Mouse (Mus musculus) Patski (cell line): ENCODE results near the gene Ttc28. TPM values are rescaled to one million over a fixed set of nuclear protein-coding genes. Genes with fewer than 3 reads are reported as not detected.
A peak's percentile ranks its signal among the peaks of the same experiment; 100 is the strongest.

ENCODE experiments used
- ATAC-seq: fragments of 100-300 bp; one replicate; pipeline ENCODE4 v1.8.0; 2021
- CTCF ChIA-PET: fragments of 350-600 bp; sonication (Branson Sonifier 250); formaldehyde crosslinking; loops from one replicate; lab custom pipeline; 2022; ENCODE audit warnings: inconsistent platforms; lab: Charles Lee
- POLR2A ChIA-PET: fragments of 350-600 bp; sonication (Branson Sonifier 250); formaldehyde crosslinking; loops from one replicate; lab custom pipeline; 2022; ENCODE audit warnings: antibody characterized with exemption, inconsistent platforms; lab: Charles Lee
- DNase-seq: peaks from one replicate; pipeline ENCODE4 v3.0.0-alpha.2; 2011; ENCODE audit warnings: low read depth, low spot score
- H3K27me3 ChIP-seq: fragments of 371-371 bp; one replicate; pipeline ENCODE4 v1.5.1; 2021
- CTCF ChIP-seq: fragments of 100-300 bp; IDR thresholded peaks from one replicate; pipeline ENCODE4 v1.5.1; 2021
- in situ Hi-C: fragments of 300-500 bp; cut with MboI; formaldehyde crosslinking; loops from 3 replicates; pipeline ENCODE4 v1.11.1; 2018; ENCODE audit warnings: low pct_unique_long_range_greater_than_20kb, mixed read lengths
- polyA plus RNA-seq: library from polyadenylated mRNA; unstranded; gene quantifications from one replicate; pipeline ENCODE4 v1.2.3, GENCODE M21; 2021

Ttc28 gene
- polyA plus RNA-seq, 1 experiment from 2014 or later = 9.0 TPM

DNA sequence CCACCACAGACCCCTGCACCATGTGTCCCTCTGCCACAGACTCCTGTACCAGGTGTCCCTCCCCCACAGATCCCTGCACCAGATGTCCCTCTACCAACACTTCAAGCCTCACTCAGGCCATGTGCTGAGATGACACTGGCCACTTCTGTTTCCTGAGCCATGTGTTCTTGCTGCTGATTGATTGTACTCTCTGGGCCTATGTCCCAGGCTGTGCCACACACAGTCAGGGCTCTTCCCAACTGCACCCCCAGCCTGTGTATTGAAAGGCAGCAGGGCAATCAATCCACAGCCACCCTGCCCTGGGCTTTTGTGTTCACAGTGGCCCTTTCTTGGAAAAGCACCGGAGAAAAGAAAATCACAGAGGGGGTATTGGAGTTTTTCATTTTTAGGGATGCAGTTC, 352.2 kb downstream of the Ttc28 start:
- no peaks in the 10 kb centered on the region for H3K27me3 ChIP-seq
- TF ChIP-seq CTCF = no peak
- ChIA-PET POLR2A (no interaction called here), CTCF (no interaction called here)
- DNase-seq (no peak), ATAC-seq (no peak)
- in situ Hi-C loops = no loop called here

DNA sequence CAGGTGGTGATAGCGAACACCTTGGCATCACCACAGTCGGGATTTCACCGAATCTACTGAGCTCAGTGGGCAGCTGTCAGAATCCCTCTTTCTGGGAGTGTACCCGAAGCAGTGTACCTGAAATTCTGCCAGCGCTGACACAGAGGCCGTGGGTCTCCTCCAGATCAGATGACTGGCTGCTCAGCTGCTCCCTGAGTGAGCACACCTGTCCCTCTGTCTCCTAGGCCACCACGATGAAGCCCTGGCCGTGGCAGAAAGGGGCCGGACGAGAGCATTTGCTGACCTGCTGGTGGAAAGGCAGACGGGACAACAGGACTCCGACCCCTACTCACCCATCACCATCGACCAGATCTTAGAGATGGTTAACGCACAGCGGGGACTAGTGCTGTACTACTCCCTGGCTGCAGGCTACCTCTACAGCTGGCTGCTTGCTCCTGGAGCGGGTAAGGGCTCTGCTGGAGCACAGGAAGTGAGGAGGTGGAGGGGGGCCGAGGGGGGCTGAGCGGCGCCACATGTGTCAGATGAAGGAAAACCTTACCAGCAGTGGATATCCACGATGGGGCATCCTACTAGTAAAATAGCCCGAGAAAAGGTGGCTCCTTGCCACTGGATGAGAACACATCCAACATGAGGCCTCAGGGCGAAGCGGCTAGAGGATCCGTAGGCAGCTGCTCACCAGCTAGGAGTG, 353.6 kb downstream of the Ttc28 start:
- in situ Hi-C loops = no loop called here
- TF ChIP-seq CTCF = no peak
- POLR2A ChIA-PET = no interaction called here
- DNase-seq (no peak), ATAC-seq (no peak)
- CTCF ChIA-PET = no interaction called here
- no peaks in the 10 kb centered on the region for H3K27me3 ChIP-seq

DNA sequence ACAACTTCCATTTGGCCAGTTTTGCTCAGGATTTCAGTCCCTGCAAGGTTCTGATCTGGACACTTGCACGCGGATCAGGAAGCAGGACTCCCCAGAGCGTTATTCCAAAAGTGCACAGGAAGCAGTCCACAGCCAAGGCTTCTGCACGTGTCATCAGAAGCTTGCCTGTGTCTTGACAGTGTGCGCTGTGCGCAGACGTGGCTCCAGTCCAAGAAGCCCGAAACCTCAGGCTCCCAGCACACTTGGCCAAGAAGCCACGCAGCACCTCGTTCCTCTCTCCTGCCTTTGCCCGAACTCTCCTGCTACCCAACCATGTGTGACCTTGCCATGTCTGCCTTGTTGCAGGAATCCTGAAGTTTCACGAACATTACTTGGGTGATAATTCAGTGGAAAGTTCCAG, 355.5 kb downstream of the Ttc28 start:
- ATAC-seq = no peak
- DNase-seq = no peak
- TF ChIP-seq CTCF = no peak
- ChIA-PET CTCF (interaction anchor here (0.9 to 1.0 kb wide), 2 partner anchors 12 to 26 kb away, joined by 4 read pairs; no protein-coding TSS in a partner anchor), POLR2A (no interaction called here)
- in situ Hi-C loops = no loop called here
- no peaks in the 10 kb centered on the region for H3K27me3 ChIP-seq

DNA sequence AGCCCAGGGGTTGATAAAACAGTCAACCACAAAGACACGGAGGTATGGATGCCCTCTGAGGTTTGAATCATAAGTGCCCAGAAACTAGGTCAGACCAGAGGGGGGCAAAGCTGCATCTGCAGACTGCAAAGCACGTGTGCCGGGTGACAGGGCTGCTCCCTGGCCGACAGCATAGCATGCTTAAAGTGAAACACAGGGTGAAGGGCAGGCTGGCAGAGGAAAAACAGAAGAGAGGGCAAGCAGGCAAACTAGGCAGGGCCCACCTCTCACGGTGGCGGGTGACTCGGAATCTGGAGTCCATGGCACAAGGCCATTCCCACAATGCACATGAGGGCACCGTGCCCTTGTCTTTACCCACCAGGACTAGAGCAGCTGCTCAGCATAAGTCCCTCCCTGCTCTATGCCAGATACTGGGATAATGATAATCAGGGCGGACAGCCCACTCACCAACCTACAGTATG, 357.6 kb downstream of the Ttc28 start:
- no peak for TF ChIP-seq CTCF
- no peaks in the 10 kb centered on the region for H3K27me3 ChIP-seq
- ChIA-PET POLR2A (no interaction called here), CTCF (interaction anchor here (1.4 kb wide), 1 partner anchor 30 kb away, joined by 4 read pairs; no protein-coding TSS in a partner anchor)
- peak; percentile 67 for ATAC-seq
- no peak for DNase-seq
- in situ Hi-C loops = no loop called here

DNA sequence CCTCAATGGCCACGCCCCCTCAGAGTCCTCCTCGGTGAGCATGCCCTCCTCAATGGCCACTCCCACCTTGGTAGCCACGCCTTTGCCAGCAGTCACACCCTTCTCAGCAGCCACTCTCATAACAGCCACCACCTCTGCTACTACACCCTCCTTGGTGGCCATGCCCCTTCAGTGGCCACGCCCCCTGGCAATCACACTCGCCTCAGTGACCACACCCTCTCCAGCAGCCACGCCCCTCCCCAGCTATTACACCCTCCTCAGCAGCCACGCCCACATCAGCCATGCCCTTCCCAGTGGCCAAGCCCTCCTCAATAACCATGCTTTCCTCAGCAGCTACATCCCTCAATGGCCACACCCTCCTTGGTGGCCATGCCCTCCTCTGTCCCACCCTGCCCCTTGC, 359.6 kb downstream of the Ttc28 start:
- ATAC-seq (no peak), DNase-seq (no peak)
- TF ChIP-seq CTCF = no peak
- in situ Hi-C loops = no loop called here
- no peaks in the 10 kb centered on the region for H3K27me3 ChIP-seq
- POLR2A ChIA-PET = no interaction called here
- CTCF ChIA-PET = no interaction called here

DNA sequence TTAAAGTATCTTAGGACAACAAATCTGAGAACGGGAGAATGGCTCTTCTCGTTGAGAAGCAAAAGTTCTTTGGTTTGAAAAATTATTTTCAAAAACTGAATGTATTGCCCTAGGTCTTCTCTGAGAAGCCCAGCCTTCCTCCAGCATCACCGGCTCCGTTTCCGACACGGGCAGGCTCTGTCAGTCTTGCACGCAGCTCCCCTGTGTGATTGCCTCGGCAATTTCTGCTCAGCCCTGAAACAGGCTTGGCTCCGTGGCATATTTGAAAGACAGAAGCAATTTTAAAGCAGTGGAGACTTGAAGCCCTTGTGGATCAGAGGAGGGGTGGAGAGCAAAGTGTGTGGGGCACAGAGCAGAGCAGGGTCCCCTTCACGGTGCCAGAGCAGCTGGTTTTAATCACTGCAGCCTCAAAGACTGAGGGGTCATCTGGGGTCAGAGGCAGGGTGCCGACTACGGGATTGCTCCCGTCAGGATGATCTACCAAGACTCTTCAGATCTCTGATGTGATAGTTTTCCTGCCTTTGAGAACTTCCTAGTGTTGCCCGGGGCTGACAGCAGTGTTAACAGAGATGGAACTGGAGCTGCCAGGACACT, 363.9 kb downstream of the Ttc28 start:
- POLR2A ChIA-PET = no interaction called here
- in situ Hi-C loops = no loop called here
- DNase-seq (no peak), ATAC-seq (no peak)
- TF ChIP-seq CTCF = no peak
- CTCF ChIA-PET = interaction anchor here (1.3 kb wide), 1 partner anchor 14 kb away, joined by 3 read pairs; no protein-coding TSS in a partner anchor
- no peaks in the 10 kb centered on the region for H3K27me3 ChIP-seq

DNA sequence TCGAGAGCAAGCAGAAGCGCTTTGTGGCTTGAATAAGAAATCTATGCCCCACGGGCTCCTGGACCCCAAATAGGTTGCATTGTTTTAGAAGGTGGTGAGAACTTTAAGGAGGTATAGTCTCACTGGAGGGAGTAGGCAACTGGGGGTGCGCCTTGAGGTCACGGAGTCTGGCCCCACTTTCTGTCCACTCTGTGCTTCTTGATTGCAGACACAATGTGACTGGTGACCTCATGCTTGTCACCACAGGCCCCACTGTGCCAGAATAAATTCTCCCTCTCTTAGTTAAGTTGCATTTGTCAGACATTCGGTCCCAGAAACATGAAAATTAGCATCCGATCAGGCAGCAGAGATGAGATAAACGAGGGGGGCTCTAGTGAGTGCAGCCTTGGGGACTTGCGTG, 364.5 kb downstream of the Ttc28 start:
- ChIA-PET POLR2A (no interaction called here), CTCF (interaction anchor here (1.3 kb wide), 1 partner anchor 13 kb away, joined by 3 read pairs; no protein-coding TSS in a partner anchor)
- no peak for TF ChIP-seq CTCF
- in situ Hi-C loops = no loop called here
- DNase-seq (no peak), ATAC-seq (no peak)
- no peaks in the 10 kb centered on the region for H3K27me3 ChIP-seq

DNA sequence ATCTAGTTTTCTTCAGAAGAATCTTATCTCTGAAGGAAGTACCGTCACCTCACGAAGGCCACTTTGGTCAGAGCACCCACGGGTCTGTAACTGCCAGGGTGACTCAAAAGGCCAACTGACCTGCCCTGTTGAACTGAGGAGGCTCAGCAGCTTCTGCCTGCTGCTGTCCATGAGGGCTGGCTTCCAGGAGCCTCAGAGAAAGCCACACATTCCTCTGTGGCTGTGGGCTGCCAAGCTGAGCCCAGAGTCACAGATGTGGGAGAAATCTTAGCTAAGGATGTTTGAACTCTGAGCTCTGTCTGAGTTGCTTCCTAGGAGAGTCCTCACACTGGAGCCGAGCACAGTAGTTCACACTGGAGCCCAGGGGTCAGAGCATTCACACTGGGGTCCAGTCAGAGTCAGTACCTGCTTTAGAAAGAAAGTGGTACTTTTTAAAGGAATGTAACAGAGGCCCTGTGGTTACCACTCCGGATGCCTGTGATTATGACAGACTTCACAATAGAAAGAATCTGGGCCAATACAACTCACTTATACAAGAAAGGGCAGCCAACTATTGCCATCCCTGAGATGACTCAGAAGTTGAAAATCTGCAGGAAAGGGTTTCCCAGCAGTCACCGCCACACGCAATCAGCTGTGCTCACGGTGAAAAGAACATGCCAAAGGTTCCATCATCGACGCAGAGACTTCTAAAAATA, 368.1 kb downstream of the Ttc28 start:
- ChIA-PET POLR2A (interaction anchor here (0.7 to 1.5 kb wide), 2 partner anchors 9 to 250 kb away, joined by 3 read pairs; no protein-coding TSS in a partner anchor), CTCF (interaction anchor here (0.7 to 2.1 kb wide), 6 partner anchors 9 to 39 kb away, joined by 3 to 6 read pairs (median 4); no protein-coding TSS in a partner anchor)
- ATAC-seq (peak; percentile 90), DNase-seq (peak; percentile 90)
- H3K27me3 ChIP-seq = no peaks in the 10 kb centered on the region
- in situ Hi-C loops = no loop called here
- no peak for TF ChIP-seq CTCF

DNA sequence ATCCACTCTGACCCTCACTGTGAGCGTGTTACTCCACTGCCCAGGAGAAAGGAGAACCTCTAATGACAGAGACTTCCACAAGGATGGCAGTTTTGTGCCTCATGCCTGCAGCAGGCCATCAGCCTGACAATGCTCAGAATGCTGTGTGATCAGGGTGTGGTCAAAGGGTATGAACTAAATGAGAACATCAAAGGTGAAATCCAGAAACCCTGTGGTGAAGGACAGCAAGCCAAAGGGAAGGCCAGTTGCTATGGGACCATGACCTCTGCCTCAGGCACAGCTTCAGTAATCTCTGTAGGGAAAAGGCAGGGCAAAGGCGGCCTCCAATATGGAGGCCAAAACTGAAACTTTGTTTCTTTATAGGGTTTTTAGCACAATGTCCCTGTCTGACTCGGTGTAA, 372.5 kb downstream of the Ttc28 start:
- in situ Hi-C loops = loop anchor here (5.0 kb wide), 2 partner anchors 45 to 135 kb away; no protein-coding TSS in a partner anchor
- no peak for ATAC-seq
- CTCF ChIA-PET = interaction anchor here (6.7 kb wide), 1 partner anchor 44 kb away, joined by 34 read pairs; no protein-coding TSS in a partner anchor
- no peaks in the 10 kb centered on the region for H3K27me3 ChIP-seq
- DNase-seq = no peak
- POLR2A ChIA-PET = no interaction called here
- TF ChIP-seq CTCF = no peak

DNA sequence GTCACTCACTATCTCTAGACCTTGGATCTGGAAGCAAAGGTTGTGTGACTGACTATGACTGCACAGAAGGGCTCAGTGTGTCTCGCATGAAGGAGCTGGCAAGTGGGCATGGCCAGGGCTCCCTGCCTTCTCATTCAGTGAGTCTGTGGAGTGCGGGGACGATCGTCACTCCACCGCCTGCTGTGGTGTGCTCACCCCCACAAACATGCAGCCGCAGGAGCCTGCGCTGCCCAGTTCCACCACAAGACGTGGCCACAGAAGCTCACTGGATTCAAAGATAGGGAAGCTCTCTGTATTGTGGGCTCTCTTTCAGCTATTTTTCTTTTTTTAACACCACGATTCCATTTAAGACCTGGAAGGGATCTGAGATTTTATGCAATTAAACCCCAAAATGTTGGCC, 374.8 kb downstream of the Ttc28 start:
- ChIA-PET POLR2A (no interaction called here), CTCF (interaction anchor here (6.7 kb wide), 1 partner anchor 46 kb away, joined by 34 read pairs; no protein-coding TSS in a partner anchor)
- ATAC-seq (peak; percentile 11), DNase-seq (no peak)
- no peak for TF ChIP-seq CTCF
- H3K27me3 ChIP-seq = no peaks in the 10 kb centered on the region
- in situ Hi-C loops = loop anchor here (5.0 kb wide), 2 partner anchors 47 to 137 kb away; no protein-coding TSS in a partner anchor
